Mouse (Mus musculus): ENCODE data around the gene Mgme1.

Mgme1 gene

GRCm38 (mm10) chr2:144270507-144271420, at the start of gene Mgme1, which contains the start of gene Snx5:
Mgme1 (plus strand) TSS chr2:144270663.
Snx5 (minus strand) TSS chr2:144270906.
- Histone ChIP-seq H3K4me3 (replicated peaks; ENCODE audit: low read length) (peak within 1 kb of the TSS; percentile 98), H3K9me3 (ENCODE audit: low read length) (no peaks in the 10 kb centered on the region), H3K4me1 (replicated peaks; ENCODE audit: low read depth, low read length) (peaks cover 66% of the 10 kb centered on the region), H3K36me3 (ENCODE audit: insufficient read depth, low read length) (peaks cover 68% of the 10 kb centered on the region), H3K27me3 (ENCODE audit: insufficient read depth, low read length) (no peaks in the 10 kb centered on the region)
- TF ChIP-seq NANOG (IDR thresholded peaks at IDR 0.05; ENCODE audit: borderline replicate concordance, low read length) = no peak
- TF ChIP-seq POU5F1 (IDR thresholded peaks at IDR 0.05; ENCODE audit: borderline replicate concordance, low read length) = no peak
- no peak for TF ChIP-seq CTCF (conservative IDR thresholded peaks at IDR 0.05; ENCODE audit: low read length)

DNA sequence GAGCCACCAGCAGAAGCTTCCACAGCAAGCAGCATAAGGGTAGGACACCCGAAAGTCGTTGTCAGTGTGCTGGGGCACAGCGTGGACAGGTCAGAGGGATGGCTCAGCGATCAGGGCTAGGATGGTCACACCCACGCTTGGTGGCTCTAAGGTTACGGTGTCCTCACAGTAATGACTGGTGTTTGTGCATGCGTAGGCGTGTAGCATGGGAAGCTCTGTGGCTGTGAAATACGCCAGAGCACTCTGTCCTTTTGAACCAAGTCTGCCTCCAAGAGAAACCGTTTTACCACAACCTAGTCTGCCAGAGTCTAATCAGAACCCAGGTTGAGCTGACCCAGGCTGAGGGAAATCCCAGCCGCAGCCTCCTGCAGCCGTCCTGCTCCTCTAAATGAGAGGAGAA, 46.1 kb upstream of the Mgme1 start:
- Histone ChIP-seq H3K4me3 (replicated peaks; ENCODE audit: low read length) (no peak overlapping the region), H3K36me3 (ENCODE audit: insufficient read depth, low read length) (no peaks in the 10 kb centered on the region), H3K4me1 (replicated peaks; ENCODE audit: low read depth, low read length) (peaks cover 10% of the 10 kb centered on the region), H3K27me3 (ENCODE audit: insufficient read depth, low read length) (no peaks in the 10 kb centered on the region), H3K9me3 (ENCODE audit: low read length) (peaks cover 5% of the 10 kb centered on the region; the same call in 1 of the 2 replicates)
- TF ChIP-seq NANOG (IDR thresholded peaks at IDR 0.05; ENCODE audit: borderline replicate concordance, low read length) (no peak), POU5F1 (IDR thresholded peaks at IDR 0.05; ENCODE audit: borderline replicate concordance, low read length) (no peak), CTCF (conservative IDR thresholded peaks at IDR 0.05; ENCODE audit: low read length) (no peak)

DNA sequence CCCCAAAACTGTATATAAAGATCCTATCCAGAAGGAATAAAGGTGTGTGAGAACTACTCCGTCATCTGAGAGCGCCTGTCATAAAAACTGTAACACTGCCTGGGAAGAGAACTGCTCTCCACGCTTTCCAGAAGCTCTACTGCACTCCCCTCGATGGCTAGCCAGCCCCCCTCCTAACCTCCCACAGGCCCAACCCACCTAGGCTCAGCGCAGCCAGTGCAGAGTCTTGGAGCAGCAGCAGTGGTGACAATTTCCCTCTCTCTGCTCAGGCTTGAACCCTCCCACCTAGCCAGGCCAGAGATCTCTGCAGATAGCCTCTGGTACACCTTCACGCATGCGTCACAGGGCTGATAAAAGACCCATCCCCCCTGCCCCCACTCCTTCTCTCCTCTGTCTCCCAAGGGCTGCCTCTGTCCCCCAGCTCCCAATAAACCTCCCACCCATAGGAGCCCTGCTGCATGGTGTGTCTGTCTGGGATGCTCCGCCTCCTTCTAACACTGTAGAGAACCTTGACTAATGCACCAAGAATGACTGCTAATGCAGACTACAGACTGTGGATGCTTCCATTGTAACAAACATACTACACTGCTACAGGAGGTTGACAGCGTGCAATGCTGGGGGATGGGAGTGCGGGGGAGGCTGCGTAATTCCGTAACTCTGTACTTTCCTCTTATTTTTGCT, 43.4 kb upstream of the Mgme1 start:
- Histone ChIP-seq H3K36me3 (ENCODE audit: insufficient read depth, low read length) (no peaks in the 10 kb centered on the region), H3K9me3 (ENCODE audit: low read length) (peaks cover 5% of the 10 kb centered on the region; the same call in 1 of the 2 replicates), H3K4me1 (replicated peaks; ENCODE audit: low read depth, low read length) (peaks cover 10% of the 10 kb centered on the region), H3K27me3 (ENCODE audit: insufficient read depth, low read length) (no peaks in the 10 kb centered on the region; the same call in 1 of the 2 replicates), H3K4me3 (replicated peaks; ENCODE audit: low read length) (no peak overlapping the region)
- TF ChIP-seq CTCF (conservative IDR thresholded peaks at IDR 0.05; ENCODE audit: low read length) = no peak
- TF ChIP-seq NANOG (IDR thresholded peaks at IDR 0.05; ENCODE audit: borderline replicate concordance, low read length) = no peak
- no peak for TF ChIP-seq POU5F1 (IDR thresholded peaks at IDR 0.05; ENCODE audit: borderline replicate concordance, low read length)

- H3K9me3 ChIP-seq (ENCODE audit: low read length) = peaks cover 5% of the 10 kb centered on the region; the same call in 1 of the 2 replicates
- peaks cover 10% of the 10 kb centered on the region for H3K4me1 ChIP-seq (replicated peaks; ENCODE audit: low read depth, low read length)
- H3K36me3 ChIP-seq (ENCODE audit: insufficient read depth, low read length) = no peaks in the 10 kb centered on the region
- H3K27me3 ChIP-seq (ENCODE audit: insufficient read depth, low read length) = no peaks in the 10 kb centered on the region; the same call in 1 of the 2 replicates
- TF ChIP-seq POU5F1 (IDR thresholded peaks at IDR 0.05; ENCODE audit: borderline replicate concordance, low read length) (no peak), NANOG (IDR thresholded peaks at IDR 0.05; ENCODE audit: borderline replicate concordance, low read length) (no peak), CTCF (conservative IDR thresholded peaks at IDR 0.05; ENCODE audit: low read length) (no peak)
- H3K4me3 ChIP-seq (replicated peaks; ENCODE audit: low read length) = no peak overlapping the region
These were observed 41.7 kb upstream of the Mgme1 start for GRCm38 (mm10) chr2:144228521-144229346.

- no peak for TF ChIP-seq NANOG (IDR thresholded peaks at IDR 0.05; ENCODE audit: borderline replicate concordance, low read length)
- TF ChIP-seq POU5F1 (IDR thresholded peaks at IDR 0.05; ENCODE audit: borderline replicate concordance, low read length) = no peak
- TF ChIP-seq CTCF (conservative IDR thresholded peaks at IDR 0.05; ENCODE audit: low read length) = no peak
- Histone ChIP-seq H3K27me3 (ENCODE audit: insufficient read depth, low read length) (no peaks in the 10 kb centered on the region; the same call in 1 of the 2 replicates), H3K36me3 (ENCODE audit: insufficient read depth, low read length) (no peaks in the 10 kb centered on the region), H3K9me3 (ENCODE audit: low read length) (peaks cover 5% of the 10 kb centered on the region; the same call in 1 of the 2 replicates), H3K4me1 (replicated peaks; ENCODE audit: low read depth, low read length) (peaks cover 2% of the 10 kb centered on the region; the same call in 1 of the 2 replicates), H3K4me3 (replicated peaks; ENCODE audit: low read length) (no peak overlapping the region)
These were observed 40.8 kb upstream of the Mgme1 start for GRCm38 (mm10) chr2:144229647-144230046.

DNA sequence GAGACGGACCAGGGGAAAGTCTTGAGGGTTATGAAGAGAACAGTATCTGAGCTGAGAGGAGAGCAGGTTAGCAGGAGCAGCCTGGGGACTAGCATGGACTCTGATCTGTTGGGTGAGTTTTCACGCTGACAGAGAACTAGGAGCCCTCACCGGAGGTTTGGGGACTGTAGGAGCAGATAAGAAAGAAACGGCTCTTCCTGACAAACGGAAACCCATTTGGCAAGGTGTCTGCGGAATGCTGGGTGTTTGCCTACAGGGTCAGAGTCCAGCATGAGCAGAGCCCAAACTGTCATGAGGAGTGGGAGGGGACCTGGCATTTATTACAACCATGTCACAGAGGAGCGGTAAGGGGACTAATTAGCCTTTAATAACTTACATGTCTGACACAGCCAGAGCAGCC, 40.0 kb upstream of the Mgme1 start:
- H3K9me3 ChIP-seq (ENCODE audit: low read length) = peaks cover 5% of the 10 kb centered on the region; the same call in 1 of the 2 replicates
- no peaks in the 10 kb centered on the region for H3K4me1 ChIP-seq (replicated peaks; ENCODE audit: low read depth, low read length)
- H3K4me3 ChIP-seq (replicated peaks; ENCODE audit: low read length) = no peak overlapping the region
- H3K36me3 ChIP-seq (ENCODE audit: insufficient read depth, low read length) = no peaks in the 10 kb centered on the region
- no peaks in the 10 kb centered on the region; the same call in 1 of the 2 replicates for H3K27me3 ChIP-seq (ENCODE audit: insufficient read depth, low read length)
- TF ChIP-seq CTCF (conservative IDR thresholded peaks at IDR 0.05; ENCODE audit: low read length) = no peak
- no peak for TF ChIP-seq NANOG (IDR thresholded peaks at IDR 0.05; ENCODE audit: borderline replicate concordance, low read length)
- no peak for TF ChIP-seq POU5F1 (IDR thresholded peaks at IDR 0.05; ENCODE audit: borderline replicate concordance, low read length)

DNA sequence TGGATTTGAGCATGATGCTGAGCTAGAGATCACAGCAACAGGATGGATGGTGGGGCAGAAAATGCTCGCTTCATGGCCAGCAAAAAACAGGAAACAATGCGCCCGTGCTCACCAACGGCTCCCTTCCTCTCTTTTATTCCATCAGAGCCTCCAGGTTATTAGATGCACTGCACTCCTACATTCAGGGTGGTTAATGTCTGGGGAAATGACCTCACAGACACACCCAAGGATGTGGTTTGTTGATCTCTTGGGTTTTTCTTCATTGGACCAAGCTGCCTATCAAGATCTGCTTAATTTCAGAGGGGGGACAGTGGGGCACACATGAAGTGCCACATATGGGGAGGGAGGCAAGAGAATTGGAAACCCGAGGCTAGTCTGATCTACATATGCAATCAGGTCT, 39.3 kb upstream of the Mgme1 start:
- no peak overlapping the region for H3K4me3 ChIP-seq (replicated peaks; ENCODE audit: low read length)
- no peaks in the 10 kb centered on the region for H3K36me3 ChIP-seq (ENCODE audit: insufficient read depth, low read length)
- H3K4me1 ChIP-seq (replicated peaks; ENCODE audit: low read depth, low read length) = no peaks in the 10 kb centered on the region
- H3K9me3 ChIP-seq (ENCODE audit: low read length) = peaks cover 5% of the 10 kb centered on the region; the same call in 1 of the 2 replicates
- no peak for TF ChIP-seq NANOG (IDR thresholded peaks at IDR 0.05; ENCODE audit: borderline replicate concordance, low read length)
- H3K27me3 ChIP-seq (ENCODE audit: insufficient read depth, low read length) = no peaks in the 10 kb centered on the region; the same call in 1 of the 2 replicates

Measured in E14TG2a.4 (cell line).